Mouse (Mus musculus) MEL (cell line): ENCODE results near the gene Ndufb4.

Experiments used
- CHD2 ChIP-seq: IDR thresholded peaks from 2 replicates; pipeline ENCODE4 v1.6.1; 2011; ENCODE audit warnings: low read length, improper control_type of control experiment
- CTCF ChIP-seq, 3 experiments: IDR thresholded peaks in 2 of 3; conservative IDR thresholded peaks in 1 of 3; 2 replicates each; pipeline ENCODE4 v1.5.1; 2011 to 2012; ENCODE audit warnings: low read length in 3 of 3, low read depth in 2 of 3, mild to moderate bottlenecking in 2 of 3, improper control_type of control experiment in 1 of 3, inconsistent platforms in 1 of 3, mixed read lengths in 1 of 3, moderate library complexity in 1 of 3; ENCODE audit not compliant: control insufficient read depth in 1 of 3, insufficient read depth in 1 of 3, poor library complexity in 1 of 3, severe bottlenecking in 1 of 3
- EP300 ChIP-seq, 2 experiments: IDR thresholded peaks; 2 replicates each; pipeline ENCODE4 v1.6.1; 2011; ENCODE audit warnings: improper control_type of control experiment in 2 of 2, low read length in 2 of 2, low read depth in 1 of 2, mild to moderate bottlenecking in 1 of 2
- KAT2A ChIP-seq: conservative IDR thresholded peaks from 2 replicates; pipeline ENCODE4 v1.6.1; 2012; ENCODE audit warnings: low read depth, low read length, improper control_type of control experiment, inconsistent platforms
- NRF1 ChIP-seq: IDR thresholded peaks from 2 replicates; pipeline ENCODE4 v1.6.1; 2014; ENCODE audit warnings: low read depth, mild to moderate bottlenecking, inconsistent platforms, low read length, improper control_type of control experiment, moderate library complexity; ENCODE audit not compliant: poor library complexity, insufficient read depth, severe bottlenecking
- RAD21 ChIP-seq: IDR thresholded peaks from 2 replicates; pipeline ENCODE4 v1.6.1; 2011; ENCODE audit warnings: mild to moderate bottlenecking, low read depth, low read length, improper control_type of control experiment
- SIN3A ChIP-seq: IDR thresholded peaks from 2 replicates; pipeline ENCODE4 v1.6.1; 2012; ENCODE audit warnings: low read length, improper control_type of control experiment, inconsistent platforms
- TAL1 ChIP-seq: IDR thresholded peaks from 2 replicates; pipeline ENCODE4 v1.6.1; 2012; ENCODE audit warnings: mild to moderate bottlenecking, inconsistent platforms, low read length, moderate library complexity, mixed read lengths
- USF1 ChIP-seq: IDR thresholded peaks from 2 replicates; pipeline ENCODE4 v1.6.1; 2014; ENCODE audit warnings: low read depth, mild to moderate bottlenecking, inconsistent platforms, low read length, improper control_type of control experiment, moderate library complexity
- ZC3H11A ChIP-seq: IDR thresholded peaks from 2 replicates; pipeline ENCODE4 v1.6.1; 2012; ENCODE audit warnings: low read depth, mild to moderate bottlenecking, inconsistent platforms, low read length, improper control_type of control experiment

DNA sequence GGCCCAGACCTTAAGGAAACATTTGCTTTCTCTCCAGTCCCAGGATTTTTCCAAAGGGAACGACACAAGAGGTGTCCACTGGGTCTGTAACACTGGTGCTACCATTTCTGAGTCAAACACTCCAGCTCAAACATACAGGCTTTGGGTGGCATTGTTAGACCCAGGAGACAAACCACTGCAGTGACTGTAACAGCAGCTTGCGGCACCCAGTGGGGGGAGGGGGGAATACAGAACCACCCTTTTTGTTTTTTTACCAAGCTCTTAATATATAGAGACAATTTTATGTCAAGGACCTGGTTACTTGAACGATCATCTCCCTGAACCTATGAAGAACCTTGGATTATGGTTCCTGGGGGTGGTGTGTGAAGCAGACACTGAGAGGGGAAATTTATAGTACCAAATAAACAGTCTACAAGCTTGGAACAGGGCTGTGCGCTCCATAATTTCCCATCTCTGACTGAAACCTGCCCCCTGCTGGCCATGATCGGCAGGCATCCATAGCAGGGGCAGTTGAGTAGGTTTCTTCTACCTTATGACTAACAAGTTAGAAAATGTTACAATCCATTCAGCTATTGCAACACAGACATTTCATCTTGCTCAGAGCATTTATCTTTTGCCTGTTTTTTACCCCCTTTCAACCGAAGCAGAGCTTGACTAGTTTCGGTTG, 28.2 kb upstream of the Ndufb4 start:
- TF ChIP-seq SIN3A (peak; percentile 54), RAD21 (peak; percentile 89), CTCF (IDR thresholded peaks at IDR 0.05 in 2 of 3, conservative IDR thresholded peaks at IDR 0.05 in 1 of 3; ENCODE audit: control insufficient read depth in 1 of 3, insufficient read depth in 1 of 3, low read depth in 2 of 3, low read length in 3 of 3, poor library complexity in 1 of 3, severe bottlenecking in 1 of 3) (peak; percentile 84 to 89 (median 86)), NRF1 (no peak), EP300 (IDR thresholded peaks at IDR 0.05; ENCODE audit: low read depth in 1 of 2, low read length in 2 of 2) (0 out of 4 replicates have a peak, but pooled peaks of 1 of the 2 experiments have one; percentile 7), CHD2 (no peak), ZC3H11A (peak; percentile 83), USF1 (no peak), TAL1 (no peak), KAT2A (no peak)
